Mouse (Mus musculus) left cerebral cortex, adult 11 months (tissue): ENCODE measurements at regions not wholly inside any gene's neighbourhood (a gene's known extent, or its start where the extent isn't known, plus 50 kb on each side); places are given as distances from the start of the nearest gene placed in this dataset.
A peak's percentile ranks its signal among the peaks of the same experiment; 100 is the strongest.

Experiments used
- DNase-seq: peaks from one replicate; pipeline ENCODE4 v3.0.0; 2022; ENCODE audit warnings: low spot score

DNA sequence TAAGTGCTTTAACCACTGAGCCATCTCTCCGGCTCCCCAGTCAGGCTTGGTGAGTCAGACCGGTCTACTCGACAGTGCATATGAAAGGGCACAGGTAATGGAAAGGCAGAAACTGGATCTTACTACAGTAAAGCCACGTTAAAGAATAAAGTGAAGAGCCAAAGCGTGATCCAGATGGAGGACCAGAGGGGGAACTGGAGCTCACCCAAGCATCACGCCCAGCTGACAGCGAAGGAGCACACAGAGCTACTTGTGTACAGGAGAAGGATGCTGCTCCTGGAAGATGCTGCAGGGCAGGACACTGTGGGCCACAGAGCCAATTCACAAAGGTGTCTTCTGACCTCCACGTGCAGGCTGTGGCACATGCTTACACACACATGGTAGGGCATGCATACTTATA is 96.7 kb upstream of the Ppp1r26 start:
- no peak for DNase-seq

GRCm38 (mm10) chr2:28351445-28351844 is 95.2 kb upstream of the Ppp1r26 start:
- no peak for DNase-seq

DNA sequence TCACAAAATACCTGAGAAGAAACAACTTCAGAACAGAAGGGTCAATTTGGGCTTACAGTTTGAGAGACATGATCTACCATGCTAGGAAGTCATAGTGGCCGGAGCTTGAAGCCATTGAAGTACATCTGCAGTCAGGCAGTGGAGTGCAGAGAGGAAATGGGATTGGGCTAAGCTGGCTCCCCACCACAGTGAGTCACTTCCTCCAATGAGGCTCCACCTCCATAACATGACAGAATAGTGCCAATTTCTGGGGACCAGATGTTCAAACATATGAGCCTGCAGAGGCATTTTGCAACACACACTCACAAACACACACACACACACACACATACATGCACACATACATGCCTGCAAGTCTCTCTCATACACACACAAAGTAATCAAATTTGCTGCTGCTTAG is 93.7 kb upstream of the Ppp1r26 start:
- DNase-seq: no peak

- DNase-seq: no peak
These were observed 84.4 kb upstream of the Ppp1r26 start for GRCm38 (mm10) chr2:28362199-28362598.

DNA sequence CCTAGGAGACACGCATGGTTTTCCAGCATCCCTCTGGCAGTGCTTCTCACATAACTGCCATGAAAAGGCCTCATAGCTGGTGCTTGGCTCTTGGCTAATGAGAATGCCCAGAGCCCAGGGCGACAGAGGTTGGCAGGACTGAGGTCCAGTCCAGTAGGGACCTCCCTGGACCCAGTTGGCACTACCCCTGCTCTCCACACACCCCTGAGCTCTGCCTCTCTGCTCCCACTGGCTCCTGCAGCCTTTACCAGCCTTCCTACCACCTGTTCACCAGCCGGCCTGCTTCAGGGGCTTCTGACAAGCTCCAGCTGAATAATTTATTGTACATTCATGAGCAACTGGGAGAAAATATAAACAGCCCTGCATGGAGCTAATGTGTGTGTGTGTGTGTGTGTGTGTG is 82.0 kb upstream of the Ppp1r26 start:
- no peak for DNase-seq

GRCm38 (mm10) chr2:28365756-28366155 is 80.8 kb upstream of the Ppp1r26 start:
- no peak for DNase-seq

DNA sequence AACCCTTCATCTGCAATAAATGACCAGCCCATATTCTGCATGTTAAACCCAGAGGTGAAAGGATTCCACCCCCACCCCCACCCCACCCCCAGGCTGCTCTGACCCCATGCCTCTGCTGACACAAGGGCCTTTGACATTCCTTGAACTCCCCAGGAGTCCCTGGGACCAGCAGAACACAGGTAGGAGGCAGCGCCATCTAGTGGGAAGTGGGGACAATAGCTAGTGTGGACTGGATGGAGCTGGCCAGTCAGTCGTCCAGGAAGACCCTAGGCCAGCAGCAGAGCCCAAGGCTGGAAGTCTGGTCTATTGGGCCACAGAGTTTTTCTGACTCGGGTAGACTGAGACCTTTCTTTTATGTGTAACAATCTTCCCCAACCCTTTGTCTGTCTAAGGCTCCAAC is 71.8 kb upstream of the Ppp1r26 start:
- no peak for DNase-seq

DNA sequence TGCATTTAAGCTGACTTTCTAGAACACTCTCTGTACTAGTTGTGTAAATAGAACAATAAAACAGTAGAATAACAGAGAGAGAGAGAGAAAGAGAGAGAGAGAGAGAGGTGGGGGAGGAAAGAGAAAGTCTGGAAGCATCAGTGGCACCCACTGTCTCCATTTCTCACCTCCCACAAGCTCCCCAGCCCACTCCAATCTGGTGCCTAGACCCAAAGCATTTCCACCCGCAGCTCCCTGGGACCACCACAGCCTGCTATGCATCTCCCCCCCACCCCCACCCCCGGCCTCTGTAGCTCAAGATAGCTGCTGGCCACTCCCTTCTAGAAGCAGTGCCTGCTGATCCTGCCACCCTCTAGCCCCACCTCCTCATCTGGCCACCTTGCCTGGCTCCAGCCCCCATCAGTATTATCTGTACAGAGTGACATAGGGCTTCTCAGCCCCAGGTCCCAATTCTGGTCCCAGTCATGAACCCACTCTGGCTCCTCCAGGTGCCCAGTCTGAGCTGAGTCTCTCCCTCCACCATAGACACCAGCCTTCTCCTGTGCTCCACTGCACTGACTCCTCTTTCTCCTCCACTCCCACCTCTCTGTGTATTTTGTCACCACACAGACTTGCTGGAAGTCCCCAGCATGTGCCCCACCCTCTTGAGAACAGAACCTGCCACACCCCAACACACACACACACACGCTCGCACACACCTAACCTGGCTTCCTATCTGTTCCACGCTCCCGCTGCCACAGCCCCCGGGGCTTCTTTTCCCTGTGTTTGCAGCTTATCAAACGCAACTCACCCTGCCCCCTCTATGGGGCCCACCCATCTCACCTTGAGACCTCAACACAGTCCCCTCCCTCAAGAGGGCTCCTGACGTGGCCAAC is 68.4 kb upstream of the Ppp1r26 start:
- DNase-seq: no peak

GRCm38 (mm10) chr2:28382051-28382802 is 64.4 kb upstream of the Ppp1r26 start:
- no peak for DNase-seq

GRCm38 (mm10) chr2:28384875-28385274 is 61.7 kb upstream of the Ppp1r26 start:
- DNase-seq: no peak

- DNase-seq: no peak
These were observed 59.8 kb upstream of the Ppp1r26 start for GRCm38 (mm10) chr2:28386784-28387183.

- DNase-seq: peak; percentile 71
These were observed 59.2 kb upstream of the Ppp1r26 start for GRCm38 (mm10) chr2:28387422-28387836.

GRCm38 (mm10) chr2:28387926-28388325 is 58.7 kb upstream of the Ppp1r26 start:
- no peak for DNase-seq

GRCm38 (mm10) chr2:28389703-28390102 is 56.9 kb upstream of the Ppp1r26 start:
- DNase-seq: no peak

DNA sequence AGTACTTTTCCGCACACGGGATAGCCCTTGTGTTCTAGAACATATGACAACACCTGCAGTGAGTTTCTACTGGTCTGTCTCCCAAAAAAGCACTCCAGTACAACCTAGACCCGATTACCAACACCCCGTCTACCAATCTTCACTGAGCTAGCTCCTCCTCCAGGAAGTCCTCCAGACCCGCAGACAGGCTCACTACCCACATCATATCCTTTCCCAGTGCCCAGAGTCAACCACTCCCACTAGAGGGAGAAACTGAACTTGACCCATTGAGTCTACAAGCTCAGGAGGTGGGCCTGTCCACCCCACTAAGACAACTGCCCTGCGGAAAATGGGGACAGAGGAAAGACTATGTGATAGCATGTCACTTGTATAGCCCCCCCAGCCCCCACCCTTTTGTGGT is 51.2 kb upstream of the Ppp1r26 start:
- no peak for DNase-seq
